Mouse (Mus musculus): ENCODE results near the gene Defb25. TPM values are rescaled to one million over a fixed set of nuclear protein-coding genes. Genes with fewer than 3 reads are reported as not detected.
"Not testable (repeated sequence)": the region's sequence is repeated elsewhere in the genome, so short reads cannot be mapped to it uniquely, and the experiment has no call there.

The Defb25 gene
- total and polyA plus RNA-seq, 2 experiments, result not detected

GRCm38 (mm10) chr2:152669256-152669638, 46.4 kb upstream of the Defb25 start, which contains the start of gene H13:
Gene H13 (plus strand): TSS chr2:152669461.
- Histone ChIP-seq H3K27ac (replicated peaks; ENCODE audit: insufficient read depth, low read depth, low read length) (peak within 1 kb of the TSS; percentile 73), H3K4me1 (ENCODE audit: control insufficient read depth, insufficient read depth, low read length) (peaks cover 27% of the 10 kb centered on the region), H3K79me2 (ENCODE audit: control insufficient read depth, insufficient read depth, low read length) (peaks cover 34% of the 10 kb centered on the region), H3K36me3 (ENCODE audit: control insufficient read depth, insufficient read depth, low read length) (no peaks in the 10 kb centered on the region), H3K9ac (ENCODE audit: low read depth, low read length) (peak within 1 kb of the TSS; percentile 94), H3K27me3 (ENCODE audit: control insufficient read depth, insufficient read depth, low read length) (no peaks in the 10 kb centered on the region), H3K4me3 (ENCODE audit: insufficient read depth, low read depth, low read length) (peak within 1 kb of the TSS; percentile 82)
- DNase-seq (ENCODE audit: extremely low read depth, low read depth, low spot score), result peak; percentile 78
- 0% methylated on average over 35 of the region's 35 CpGs for WGBS
- peak; percentile 92 for TF ChIP-seq POLR2A (IDR thresholded peaks at IDR 0.05; ENCODE audit: extremely low read depth, insufficient read depth, low read length)
- peak; percentile 97 for TF ChIP-seq CTCF (IDR thresholded peaks at IDR 0.05; ENCODE audit: low read depth, low read length)

DNA sequence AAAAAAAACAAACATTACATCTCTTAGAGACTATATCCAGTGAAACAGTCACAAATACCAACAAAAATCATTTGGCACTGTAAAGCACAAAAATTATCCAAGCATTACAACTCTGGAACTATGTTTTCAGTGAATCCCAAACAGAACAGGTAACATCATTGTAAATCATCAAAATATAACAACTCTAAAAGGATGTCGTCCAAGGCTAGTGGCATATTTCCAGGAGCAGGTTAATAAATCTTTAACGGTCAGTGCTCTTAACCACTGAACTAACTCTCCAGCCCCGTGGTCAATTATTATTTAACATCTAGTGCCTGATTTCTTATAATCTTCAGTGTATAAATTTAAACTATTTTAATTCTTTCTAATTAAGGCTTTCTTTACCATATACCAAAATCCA, 43.3 kb upstream of the Defb25 start:
- not testable (repeated sequence) for H3K4me3 ChIP-seq (ENCODE audit: insufficient read depth, low read depth, low read length); H3K27me3 ChIP-seq (ENCODE audit: control insufficient read depth, insufficient read depth, low read length); H3K27ac ChIP-seq (replicated peaks; ENCODE audit: insufficient read depth, low read depth, low read length); H3K36me3 ChIP-seq (ENCODE audit: control insufficient read depth, insufficient read depth, low read length); H3K9ac ChIP-seq (ENCODE audit: low read depth, low read length)
- WGBS, result 16% methylated on average over 3 of the region's 3 CpGs
- Histone ChIP-seq H3K4me1 (ENCODE audit: control insufficient read depth, insufficient read depth, low read length) (peaks cover 27% of the 10 kb centered on the region), H3K79me2 (ENCODE audit: control insufficient read depth, insufficient read depth, low read length) (peaks cover 17% of the 10 kb centered on the region)
- DNase-seq (ENCODE audit: extremely low read depth, low read depth, low spot score), result peak; percentile 81

- TF ChIP-seq POLR2A (IDR thresholded peaks at IDR 0.05; ENCODE audit: extremely low read depth, insufficient read depth, low read length) (no peak), CTCF (IDR thresholded peaks at IDR 0.05; ENCODE audit: low read depth, low read length) (no peak)
- Histone ChIP-seq H3K9ac (ENCODE audit: low read depth, low read length) (no peak overlapping the region), H3K36me3 (ENCODE audit: control insufficient read depth, insufficient read depth, low read length) (no peaks in the 10 kb centered on the region), H3K4me1 (ENCODE audit: control insufficient read depth, insufficient read depth, low read length) (peaks cover 19% of the 10 kb centered on the region), H3K4me3 (ENCODE audit: insufficient read depth, low read depth, low read length) (no peak overlapping the region; the same call in 1 of the 2 replicates), H3K27ac (replicated peaks; ENCODE audit: insufficient read depth, low read depth, low read length) (peak overlapping the region; percentile 54), H3K79me2 (ENCODE audit: control insufficient read depth, insufficient read depth, low read length) (no peaks in the 10 kb centered on the region), H3K27me3 (ENCODE audit: control insufficient read depth, insufficient read depth, low read length) (no peaks in the 10 kb centered on the region)
- WGBS, result 41% methylated on average over 6 of the region's 6 CpGs
- DNase-seq (ENCODE audit: extremely low read depth, low read depth, low spot score), result peak; percentile 85
Measured at GRCm38 (mm10) chr2:152661163-152661562, 38.3 kb upstream of the Defb25 start.

- no peak for DNase-seq (ENCODE audit: extremely low read depth, low read depth, low spot score)
- Histone ChIP-seq H3K9ac (ENCODE audit: low read depth, low read length) (no peak overlapping the region), H3K27ac (replicated peaks; ENCODE audit: insufficient read depth, low read depth, low read length) (no peak overlapping the region), H3K27me3 (ENCODE audit: control insufficient read depth, insufficient read depth, low read length) (no peaks in the 10 kb centered on the region), H3K79me2 (ENCODE audit: control insufficient read depth, insufficient read depth, low read length) (no peaks in the 10 kb centered on the region), H3K4me3 (ENCODE audit: insufficient read depth, low read depth, low read length) (no peak overlapping the region), H3K36me3 (ENCODE audit: control insufficient read depth, insufficient read depth, low read length) (no peaks in the 10 kb centered on the region), H3K4me1 (ENCODE audit: control insufficient read depth, insufficient read depth, low read length) (peaks cover 9% of the 10 kb centered on the region)
- peak; percentile 65 for TF ChIP-seq CTCF (IDR thresholded peaks at IDR 0.05; ENCODE audit: low read depth, low read length)
- TF ChIP-seq POLR2A (IDR thresholded peaks at IDR 0.05; ENCODE audit: extremely low read depth, insufficient read depth, low read length), result no peak
- WGBS, result 67% methylated on average over 10 of the region's 10 CpGs
Measured at GRCm38 (mm10) chr2:152657398-152657797, 34.5 kb upstream of the Defb25 start.

- Histone ChIP-seq H3K36me3 (ENCODE audit: control insufficient read depth, insufficient read depth, low read length) (no peaks in the 10 kb centered on the region), H3K4me3 (ENCODE audit: insufficient read depth, low read depth, low read length) (no peak overlapping the region), H3K79me2 (ENCODE audit: control insufficient read depth, insufficient read depth, low read length) (no peaks in the 10 kb centered on the region), H3K27ac (replicated peaks; ENCODE audit: insufficient read depth, low read depth, low read length) (no peak overlapping the region), H3K9ac (ENCODE audit: low read depth, low read length) (no peak overlapping the region), H3K4me1 (ENCODE audit: control insufficient read depth, insufficient read depth, low read length) (no peaks in the 10 kb centered on the region), H3K27me3 (ENCODE audit: control insufficient read depth, insufficient read depth, low read length) (no peaks in the 10 kb centered on the region)
- no peak for DNase-seq (ENCODE audit: extremely low read depth, low read depth, low spot score)
- WGBS, result 48% methylated on average over 14 of the region's 14 CpGs
- no peak for TF ChIP-seq CTCF (IDR thresholded peaks at IDR 0.05; ENCODE audit: low read depth, low read length)
- no peak for TF ChIP-seq POLR2A (IDR thresholded peaks at IDR 0.05; ENCODE audit: extremely low read depth, insufficient read depth, low read length)
Measured at GRCm38 (mm10) chr2:152653874-152654715, 31.2 kb upstream of the Defb25 start.

All from liver, adult 2 months (tissue).